Mouse (Mus musculus): ENCODE results near the gene Olfr559. TPM values are rescaled to one million over a fixed set of nuclear protein-coding genes. Genes with fewer than 3 reads are reported as not detected.

The Olfr559 gene
- not detected in 2 replicates for polyA plus RNA-seq (2015; fragmentation: Nextera tagmentation; extraction: Ambion mirVana)

DNA sequence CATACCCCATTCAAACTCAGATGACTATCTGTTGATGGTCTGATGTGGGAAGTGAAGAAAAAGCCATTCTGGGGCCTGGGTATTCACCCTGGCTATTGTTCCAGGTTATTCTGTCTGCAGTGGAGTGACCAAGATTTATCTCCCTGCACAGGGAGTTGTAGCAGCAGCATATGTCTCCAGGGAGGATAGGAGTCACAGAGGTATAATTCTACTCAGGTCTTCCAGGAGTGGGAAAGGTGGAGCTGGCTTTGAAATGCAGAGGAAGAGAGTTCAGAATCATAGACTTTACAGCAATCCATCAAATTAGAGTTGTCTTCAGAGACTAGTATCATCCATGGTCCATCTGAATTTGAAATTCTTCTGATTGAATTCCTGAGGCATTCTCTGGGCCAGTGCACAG is at the start of gene Olfr559:
Gene Olfr559 (minus strand): TSS at position 101 of the 400 bp plus-strand sequence.
- H3K27me3 ChIP-seq (ENCODE audit: control insufficient read depth, insufficient read depth, low read depth, low read length), result no peaks in the 10 kb centered on the region
- H3K9me3 ChIP-seq (replicated peaks; ENCODE audit: control insufficient read depth, low read length), result no peaks in the 10 kb centered on the region
- no peak within 1 kb of the TSS for H3K27ac ChIP-seq (ENCODE audit: low read length)
- no peaks in the 10 kb centered on the region for H3K36me3 ChIP-seq (ENCODE audit: control insufficient read depth, insufficient read depth)
- no peak for ATAC-seq (ENCODE audit: low read depth)
- H3K4me1 ChIP-seq (ENCODE audit: control insufficient read depth, low read depth, low read length), result no peaks in the 10 kb centered on the region
- no peak within 1 kb of the TSS for H3K4me3 ChIP-seq (ENCODE audit: low read depth, low read length)
- no peak within 1 kb of the TSS for H3K4me2 ChIP-seq (ENCODE audit: low read depth, low read length)
- no peak within 1 kb of the TSS for H3K9ac ChIP-seq (ENCODE audit: low read depth, low read length)

DNA sequence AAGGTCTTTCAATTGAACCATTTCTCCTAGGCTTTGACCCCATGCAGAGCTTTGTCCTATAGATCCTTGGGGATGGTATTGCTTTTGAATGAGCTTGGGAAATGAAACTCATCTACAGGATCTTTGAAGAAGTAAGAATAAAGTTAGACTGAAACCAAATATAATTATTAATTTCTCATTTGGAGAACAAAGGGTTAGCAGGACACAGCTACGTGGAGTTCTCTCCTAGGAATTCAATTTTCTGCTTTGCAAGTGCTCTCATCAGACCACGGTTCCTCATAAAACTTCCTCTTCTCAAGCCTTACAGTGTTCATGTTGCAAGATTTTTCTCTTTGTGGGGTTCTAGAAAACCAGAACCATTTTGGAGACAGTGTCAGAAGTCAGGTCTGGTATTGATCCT is 43.6 kb upstream of the Olfr559 start, which contains the start of gene Olfr561:
Gene Olfr561 (plus strand): TSS at position 301 of the 400 bp plus-strand sequence.
- Histone ChIP-seq H3K4me1 (ENCODE audit: control insufficient read depth, low read depth, low read length) (no peaks in the 10 kb centered on the region), H3K27ac (ENCODE audit: low read length) (no peak within 1 kb of the TSS), H3K4me2 (ENCODE audit: low read depth, low read length) (no peak within 1 kb of the TSS), H3K36me3 (ENCODE audit: control insufficient read depth, insufficient read depth) (no peaks in the 10 kb centered on the region), H3K4me3 (ENCODE audit: low read depth, low read length) (no peak within 1 kb of the TSS), H3K27me3 (ENCODE audit: control insufficient read depth, insufficient read depth, low read depth, low read length) (no peaks in the 10 kb centered on the region), H3K9me3 (replicated peaks; ENCODE audit: control insufficient read depth, low read length) (no peaks in the 10 kb centered on the region), H3K9ac (ENCODE audit: low read depth, low read length) (no peak within 1 kb of the TSS)
- 30% methylated on average over 2 of the region's 2 CpGs for WGBS (ENCODE audit: insufficient replicate concordance)
- no peak for ATAC-seq (ENCODE audit: low read depth)

DNA sequence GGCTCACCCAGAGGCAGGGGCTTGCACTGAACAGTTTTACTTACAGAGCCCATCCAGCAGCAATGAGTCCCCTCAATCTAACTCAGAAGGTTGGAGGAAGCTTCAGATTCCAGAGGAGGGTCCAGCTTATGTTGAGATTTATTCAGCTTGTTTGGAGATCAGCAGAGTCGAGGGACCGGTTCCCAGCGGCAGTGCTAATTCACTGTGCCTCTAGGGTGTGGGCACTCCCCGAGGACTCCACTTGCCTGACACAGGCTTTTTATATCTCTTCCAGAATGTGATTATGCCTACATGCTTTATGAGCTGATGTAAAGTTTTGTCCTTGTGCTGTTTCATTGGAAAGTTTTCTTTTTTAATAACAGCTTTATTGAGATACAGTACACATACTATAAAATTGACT is 32.0 kb upstream of the Olfr559 start, which contains the start of the genes Olfr560 and Olfr78:
Gene Olfr560 (minus strand): TSS at position 101 of the 400 bp plus-strand sequence.
Gene Olfr78 (minus strand): TSS at position 206 of the 400 bp plus-strand sequence.
- Histone ChIP-seq H3K27ac (ENCODE audit: low read length) (no peak within 1 kb of the TSS), H3K4me3 (ENCODE audit: low read depth, low read length) (no peak within 1 kb of the TSS), H3K9me3 (replicated peaks; ENCODE audit: control insufficient read depth, low read length) (no peaks in the 10 kb centered on the region), H3K36me3 (ENCODE audit: control insufficient read depth, insufficient read depth) (no peaks in the 10 kb centered on the region), H3K9ac (ENCODE audit: low read depth, low read length) (no peak within 1 kb of the TSS), H3K4me1 (ENCODE audit: control insufficient read depth, low read depth, low read length) (no peaks in the 10 kb centered on the region), H3K27me3 (ENCODE audit: control insufficient read depth, insufficient read depth, low read depth, low read length) (no peaks in the 10 kb centered on the region), H3K4me2 (ENCODE audit: low read depth, low read length) (no peak within 1 kb of the TSS)
- 76% methylated on average over 4 of the region's 4 CpGs for WGBS (ENCODE audit: insufficient replicate concordance)
- ATAC-seq (ENCODE audit: low read depth), result no peak

DNA sequence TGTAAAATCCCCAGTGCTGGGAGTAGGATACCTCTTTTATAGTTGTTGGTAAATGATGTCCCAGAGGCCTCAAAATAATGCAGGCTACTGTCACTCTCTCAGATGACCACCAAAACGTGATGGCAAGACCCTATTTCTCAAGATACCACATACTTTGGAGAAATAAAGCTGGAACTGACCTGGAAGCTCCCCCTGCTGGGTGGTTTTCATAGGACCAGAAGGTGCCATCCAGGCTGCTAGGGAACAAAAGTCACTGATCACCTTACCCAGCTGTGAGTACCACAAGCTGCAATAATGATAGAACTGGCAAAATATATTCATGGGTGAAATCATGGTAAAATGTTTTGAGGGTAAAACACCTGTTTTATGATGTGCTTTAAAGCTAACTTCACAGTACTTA is 24.8 kb upstream of the Olfr559 start:
- no peak overlapping the region for H3K9ac ChIP-seq (ENCODE audit: low read depth, low read length)
- H3K4me1 ChIP-seq (ENCODE audit: control insufficient read depth, low read depth, low read length), result no peaks in the 10 kb centered on the region
- no peaks in the 10 kb centered on the region for H3K9me3 ChIP-seq (replicated peaks; ENCODE audit: control insufficient read depth, low read length)
- no peaks in the 10 kb centered on the region for H3K36me3 ChIP-seq (ENCODE audit: control insufficient read depth, insufficient read depth)
- WGBS (ENCODE audit: insufficient replicate concordance), result 14% methylated on average over 1 of the region's 1 CpGs
- no peak overlapping the region for H3K4me2 ChIP-seq (ENCODE audit: low read depth, low read length)
- H3K4me3 ChIP-seq (ENCODE audit: low read depth, low read length), result no peak overlapping the region
- ATAC-seq (ENCODE audit: low read depth), result no peak
- no peaks in the 10 kb centered on the region for H3K27me3 ChIP-seq (ENCODE audit: control insufficient read depth, insufficient read depth, low read depth, low read length)
- no peak overlapping the region for H3K27ac ChIP-seq (ENCODE audit: low read length)

DNA sequence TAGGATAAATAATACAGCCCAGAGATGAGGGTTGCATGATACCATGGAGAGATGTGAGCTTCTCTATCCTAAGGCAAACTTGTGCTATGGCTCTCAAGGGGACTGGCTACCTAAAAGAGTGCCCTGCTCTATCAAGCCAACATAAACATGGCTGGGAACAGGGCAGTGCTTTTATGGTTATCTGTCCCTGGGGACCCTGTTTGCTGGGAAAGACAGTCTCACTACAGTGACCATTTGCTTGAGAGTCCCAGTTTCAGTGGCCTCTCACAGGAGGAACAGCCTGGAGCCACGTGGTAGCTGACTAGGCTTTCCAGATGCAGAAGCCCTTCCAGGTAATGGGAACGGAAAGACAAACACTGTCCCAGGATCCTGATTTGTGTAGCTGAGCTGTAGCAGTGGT is 10.4 kb upstream of the Olfr559 start:
- Histone ChIP-seq H3K9me3 (replicated peaks; ENCODE audit: control insufficient read depth, low read length) (no peaks in the 10 kb centered on the region), H3K4me3 (ENCODE audit: low read depth, low read length) (no peak overlapping the region), H3K36me3 (ENCODE audit: control insufficient read depth, insufficient read depth) (no peaks in the 10 kb centered on the region), H3K4me1 (ENCODE audit: control insufficient read depth, low read depth, low read length) (no peaks in the 10 kb centered on the region), H3K9ac (ENCODE audit: low read depth, low read length) (no peak overlapping the region), H3K27me3 (ENCODE audit: control insufficient read depth, insufficient read depth, low read depth, low read length) (no peaks in the 10 kb centered on the region), H3K4me2 (ENCODE audit: low read depth, low read length) (no peak overlapping the region), H3K27ac (ENCODE audit: low read length) (no peak overlapping the region)
- ATAC-seq (ENCODE audit: low read depth), result no peak
- WGBS (ENCODE audit: insufficient replicate concordance), result 36% methylated on average over 2 of the region's 2 CpGs

DNA sequence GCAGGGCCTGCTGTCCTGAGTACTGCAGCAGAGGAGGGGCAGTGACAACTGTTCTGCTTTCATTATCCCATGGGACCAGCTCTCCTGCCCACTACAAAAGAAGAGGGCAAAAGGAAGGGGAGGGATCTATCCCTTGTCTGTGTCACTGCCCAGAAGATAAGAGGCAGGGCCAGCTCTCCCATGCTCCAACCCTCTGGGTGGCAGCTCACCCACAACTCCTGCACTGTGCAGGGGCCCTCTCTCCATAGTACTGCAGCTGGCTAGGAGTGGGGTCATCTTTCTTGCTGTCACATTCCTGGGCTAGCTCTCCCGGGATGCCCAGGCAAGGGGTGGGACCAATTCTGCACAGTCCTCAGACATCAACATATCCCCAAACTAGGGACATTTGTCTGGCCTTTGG is 6.5 kb upstream of the Olfr559 start:
- Histone ChIP-seq H3K27ac (ENCODE audit: low read length) (no peak overlapping the region), H3K36me3 (ENCODE audit: control insufficient read depth, insufficient read depth) (no peaks in the 10 kb centered on the region), H3K9ac (ENCODE audit: low read depth, low read length) (no peak overlapping the region), H3K4me3 (ENCODE audit: low read depth, low read length) (no peak overlapping the region), H3K4me1 (ENCODE audit: control insufficient read depth, low read depth, low read length) (no peaks in the 10 kb centered on the region), H3K27me3 (ENCODE audit: control insufficient read depth, insufficient read depth, low read depth, low read length) (no peaks in the 10 kb centered on the region), H3K9me3 (replicated peaks; ENCODE audit: control insufficient read depth, low read length) (no peaks in the 10 kb centered on the region), H3K4me2 (ENCODE audit: low read depth, low read length) (no peak overlapping the region)
- ATAC-seq (ENCODE audit: low read depth), result no peak
- 57% methylated on average over 1 of the region's 1 CpGs for WGBS (ENCODE audit: insufficient replicate concordance)

DNA sequence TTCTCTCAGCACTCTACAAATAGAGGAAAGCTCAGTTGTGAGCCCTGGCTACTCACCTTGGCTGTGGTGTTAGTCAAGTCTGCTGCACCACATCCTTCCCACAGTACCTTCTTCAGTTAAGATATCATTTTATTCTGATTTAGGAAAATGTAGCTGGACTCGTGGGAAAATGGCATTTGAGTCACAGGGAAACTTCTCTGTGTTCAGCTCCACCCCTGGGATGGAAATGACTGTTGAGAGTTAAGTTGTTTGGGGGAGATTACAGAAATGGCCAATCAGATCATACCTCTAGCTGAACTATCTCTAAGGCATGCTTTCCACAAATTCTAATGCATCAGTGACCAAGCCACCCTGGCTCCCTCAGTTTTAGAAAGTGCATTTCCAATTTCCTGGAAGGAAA is 8.3 kb downstream of the Olfr559 start, which contains the start of gene Olfr33:
Gene Olfr33 (minus strand): TSS at position 101 of the 400 bp plus-strand sequence.
- H3K9ac ChIP-seq (ENCODE audit: low read depth, low read length), result no peak within 1 kb of the TSS
- H3K9me3 ChIP-seq (replicated peaks; ENCODE audit: control insufficient read depth, low read length), result no peaks in the 10 kb centered on the region

DNA sequence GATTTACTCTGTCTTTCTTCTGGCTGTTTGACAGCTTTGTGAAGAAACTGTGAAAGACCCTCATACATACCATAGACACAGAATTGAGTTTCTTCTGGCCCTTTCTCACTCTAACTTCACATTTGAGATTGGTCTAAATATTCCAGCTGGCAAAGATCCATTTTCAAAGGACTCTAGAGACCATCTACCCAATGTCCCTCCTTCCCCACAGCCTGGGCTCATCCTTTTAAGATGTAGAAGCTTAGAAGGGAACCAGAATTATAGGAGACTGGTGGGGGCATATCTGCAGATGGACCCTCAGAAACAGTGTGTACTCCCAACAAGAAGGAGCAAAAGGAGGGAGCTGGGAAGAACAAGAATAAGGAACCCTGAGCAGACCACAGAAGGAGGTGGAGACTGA is 25.4 kb downstream of the Olfr559 start, which contains the start of gene Olfr558:
Gene Olfr558 (plus strand): TSS at position 301 of the 400 bp plus-strand sequence.
- ATAC-seq (ENCODE audit: low read depth), result no peak
- H3K9ac ChIP-seq (ENCODE audit: low read depth, low read length), result no peak within 1 kb of the TSS
- no peaks in the 10 kb centered on the region for H3K4me1 ChIP-seq (ENCODE audit: control insufficient read depth, low read depth, low read length)
- H3K9me3 ChIP-seq (replicated peaks; ENCODE audit: control insufficient read depth, low read length), result no peaks in the 10 kb centered on the region
- H3K27me3 ChIP-seq (ENCODE audit: control insufficient read depth, insufficient read depth, low read depth, low read length), result no peaks in the 10 kb centered on the region
- no peaks in the 10 kb centered on the region for H3K36me3 ChIP-seq (ENCODE audit: control insufficient read depth, insufficient read depth)
- no peak within 1 kb of the TSS for H3K27ac ChIP-seq (ENCODE audit: low read length)
- H3K4me3 ChIP-seq (ENCODE audit: low read depth, low read length), result no peak within 1 kb of the TSS
- no peak within 1 kb of the TSS for H3K4me2 ChIP-seq (ENCODE audit: low read depth, low read length)

More for the DNA sequence above, 8.3 kb downstream of the Olfr559 start, which contains the start of gene Olfr33:
- Histone ChIP-seq H3K27ac (ENCODE audit: low read length) (no peak within 1 kb of the TSS), H3K27me3 (ENCODE audit: control insufficient read depth, insufficient read depth, low read depth, low read length) (no peaks in the 10 kb centered on the region), H3K36me3 (ENCODE audit: control insufficient read depth, insufficient read depth) (no peaks in the 10 kb centered on the region), H3K4me2 (ENCODE audit: low read depth, low read length) (no peak within 1 kb of the TSS), H3K4me3 (ENCODE audit: low read depth, low read length) (no peak within 1 kb of the TSS), H3K4me1 (ENCODE audit: control insufficient read depth, low read depth, low read length) (no peaks in the 10 kb centered on the region)
- 21% methylated on average over 1 of the region's 1 CpGs for WGBS (ENCODE audit: insufficient replicate concordance)
- no peak for ATAC-seq (ENCODE audit: low read depth)

DNA sequence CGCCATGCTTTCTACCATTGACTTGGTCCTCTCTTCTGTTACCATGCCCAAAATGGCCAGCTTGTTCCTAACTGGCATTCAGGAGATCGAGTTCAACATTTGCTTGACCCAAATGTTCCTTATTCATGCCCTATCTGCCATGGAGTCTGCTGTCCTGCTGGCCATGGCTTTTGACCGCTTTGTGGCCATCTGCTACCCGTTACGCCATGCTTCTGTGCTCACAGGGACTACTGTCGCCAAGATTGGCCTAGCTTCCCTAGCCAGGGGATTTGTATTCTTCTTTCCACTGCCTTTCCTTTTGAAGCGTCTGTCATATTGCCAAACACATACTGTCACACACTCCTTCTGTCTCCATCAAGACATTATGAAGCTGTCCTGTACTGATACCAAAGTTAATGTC is 28.8 kb downstream of the Olfr559 start:
- H3K36me3 ChIP-seq (ENCODE audit: control insufficient read depth, insufficient read depth), result no peaks in the 10 kb centered on the region
- H3K9ac ChIP-seq (ENCODE audit: low read depth, low read length), result no peak overlapping the region
- no peak overlapping the region for H3K4me3 ChIP-seq (ENCODE audit: low read depth, low read length)
- 66% methylated on average over 7 of the region's 7 CpGs for WGBS (ENCODE audit: insufficient replicate concordance)
- no peak for ATAC-seq (ENCODE audit: low read depth)
- H3K4me1 ChIP-seq (ENCODE audit: control insufficient read depth, low read depth, low read length), result no peaks in the 10 kb centered on the region
- no peaks in the 10 kb centered on the region for H3K9me3 ChIP-seq (replicated peaks; ENCODE audit: control insufficient read depth, low read length)
- H3K27ac ChIP-seq (ENCODE audit: low read length), result no peak overlapping the region
- H3K27me3 ChIP-seq (ENCODE audit: control insufficient read depth, insufficient read depth, low read depth, low read length), result no peaks in the 10 kb centered on the region
- H3K4me2 ChIP-seq (ENCODE audit: low read depth, low read length), result no peak overlapping the region

Measured in liver, embryonic 16.5 days (tissue).